Mouse (Mus musculus) monocyte, adult 59 days (primary cell): Measurements from ENCODE around the gene Stk11ip. TPM values are rescaled to one million over a fixed set of nuclear protein-coding genes. Genes with fewer than 3 reads are reported as not detected.

Experiments
- total RNA-seq, 2 experiments: library from RNA; stranded (reverse); gene quantifications; one replicate each; pipeline ENCODE4 v1.2.4; 2023

The Stk11ip gene
- 10 to 100 TPM; 68.5 to 73.7 TPM for total RNA-seq

GRCm38 (mm10) chr1:75521321-75522031 lies at the start of gene Stk11ip:
Gene Stk11ip (plus strand): TSS chr1:75521529.

DNA sequence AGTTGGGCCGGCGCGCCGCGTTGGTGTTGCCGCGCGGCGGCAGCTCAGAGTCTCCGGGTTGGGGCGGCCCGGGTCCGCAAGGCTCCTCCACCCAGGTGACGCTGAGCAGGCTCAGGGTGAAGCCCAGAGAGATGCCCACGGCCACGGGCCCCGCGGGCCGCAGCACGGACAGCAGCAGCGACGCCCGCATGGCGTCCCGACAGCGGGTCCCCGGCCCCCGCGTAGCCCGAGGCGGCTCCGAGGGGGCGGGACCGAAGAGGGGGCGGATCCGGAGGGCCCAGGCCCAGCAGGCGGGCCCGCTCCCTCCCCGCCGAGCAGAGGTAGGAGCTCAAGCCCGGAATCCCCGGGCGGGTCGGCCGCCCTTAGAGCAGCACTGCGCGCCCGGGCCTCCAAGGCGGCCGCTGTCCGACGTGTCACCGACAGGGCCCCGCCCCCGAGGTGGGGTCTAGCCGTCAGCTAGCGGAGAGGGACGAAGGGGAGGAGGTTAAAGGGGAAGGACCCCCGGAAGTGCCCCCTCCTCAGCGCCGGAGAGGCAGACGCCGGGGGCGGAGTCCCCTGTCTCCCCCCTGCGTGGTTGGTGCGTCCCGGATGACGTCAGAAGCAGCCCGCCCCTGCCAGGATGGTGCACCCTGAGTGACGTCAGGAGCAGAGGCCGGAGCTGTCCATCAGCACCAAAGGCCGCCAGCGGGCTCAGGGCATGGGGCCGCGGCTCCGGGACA lies 42.3 kb upstream of the Stk11ip start, which contains the start of the genes Chpf and Tmem198:
Gene Chpf, minus strand, starts transcription at position 392 of the 719 bp plus-strand sequence.
Gene Tmem198, plus strand, starts transcription at position 617 of the 719 bp plus-strand sequence.

DNA sequence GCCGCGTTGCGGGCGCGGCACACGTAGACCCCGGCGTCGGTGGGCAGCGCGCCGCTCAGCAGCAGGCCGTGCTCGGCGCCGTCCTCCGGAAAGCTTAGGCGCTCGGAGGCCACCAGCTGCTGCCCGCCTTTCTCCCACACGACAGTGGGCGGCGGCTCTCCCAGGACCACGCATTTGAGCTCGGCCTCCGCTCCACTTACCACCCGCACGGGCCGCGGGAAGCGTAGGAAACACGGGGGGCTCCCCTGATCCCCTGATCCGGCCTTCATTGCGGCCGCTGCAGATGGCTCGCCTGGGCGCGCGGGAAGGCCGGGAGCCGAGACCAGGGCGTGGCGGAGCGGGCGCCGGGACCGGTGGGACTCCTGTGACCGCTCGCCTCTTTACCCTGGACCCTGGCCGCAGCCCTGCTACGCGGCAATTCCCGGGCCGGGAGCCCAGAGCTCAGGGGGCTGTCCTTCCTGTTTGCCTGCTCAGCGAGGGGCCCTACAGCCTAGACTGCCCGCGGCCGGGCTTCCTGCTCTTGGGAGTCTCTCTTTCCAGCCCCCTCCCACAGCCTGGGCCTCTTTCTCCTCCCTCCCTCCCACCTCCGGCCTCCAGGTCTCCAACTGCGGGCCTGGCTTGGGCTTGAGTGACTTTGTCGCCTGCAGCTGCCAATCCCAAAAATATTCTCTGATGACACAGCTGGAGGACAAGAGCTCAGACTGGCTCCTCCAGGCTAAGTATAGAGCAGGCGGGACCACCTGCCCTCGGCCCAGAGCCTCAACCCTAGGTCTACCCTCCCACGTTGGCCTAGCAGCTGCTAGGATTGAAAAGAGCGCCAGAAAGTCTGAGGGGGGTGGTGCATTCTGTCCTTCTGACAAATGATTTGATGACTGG lies 15.1 kb upstream of the Stk11ip start, which contains the start of gene Obsl1:
Gene Obsl1, minus strand, starts transcription at position 497 of the 876 bp plus-strand sequence.

GRCm38 (mm10) chr1:75507006-75507405 lies 14.3 kb upstream of the Stk11ip start, which contains the start of gene Inha:
Gene Inha (plus strand): TSS chr1:75507077.

GRCm38 (mm10) chr1:75545965-75546956 lies 24.9 kb downstream of the Stk11ip start, which contains the start of gene Slc4a3:
Gene Slc4a3 (plus strand): TSS chr1:75546266.

Other genes with a start within 250 kb of the Stk11ip start
- not detected for gene Resp18, start 243.1 kb upstream of the Stk11ip start, total RNA-seq
- gene Dnpep, start 203.5 kb upstream of the Stk11ip start, total RNA-seq: 10 to 100 TPM; 39.5 to 46.6 TPM
- gene Des, start 161.2 kb upstream of the Stk11ip start, total RNA-seq: under 1 TPM in 1 of 2 experiments, not detected in 1; 0.42 TPM
- not detected for gene Speg, start 146.2 kb upstream of the Stk11ip start, total RNA-seq
- 10 to 100 TPM; 70.8 to 74.7 TPM for gene Gmppa, start 85.6 kb upstream of the Stk11ip start, total RNA-seq
- gene Asic4, start 71.1 kb upstream of the Stk11ip start, total RNA-seq: not detected
- 1 to 10 TPM; 2.8 to 3.0 TPM for gene Chpf, start 42.2 kb upstream of the Stk11ip start, total RNA-seq
- gene Tmem198, start 42.0 kb upstream of the Stk11ip start, total RNA-seq: under 1 TPM in 1 of 2 experiments, not detected in 1; 0.29 TPM
- not detected for gene Obsl1, start 15.1 kb upstream of the Stk11ip start, total RNA-seq
- not detected for gene Inha, start 14.5 kb upstream of the Stk11ip start, total RNA-seq
- under 1 TPM in 1 of 2 experiments, not detected in 1; 0.94 TPM for gene Slc4a3, start 24.7 kb downstream of the Stk11ip start, total RNA-seq